Mouse (Mus musculus) ES-Bruce4 (cell line): Measurements from ENCODE around the gene Rab31.

Source experiments
- CTCF ChIP-seq: IDR thresholded peaks from one replicate; pipeline ENCODE4 v1.8.1; 2011; ENCODE audit warnings: low read depth, low read length
- POLR2A ChIP-seq: IDR thresholded peaks from one replicate; pipeline ENCODE4 v1.8.1; 2011; ENCODE audit warnings: low read length; ENCODE audit not compliant: insufficient read depth

- TF ChIP-seq POLR2A (no peak), CTCF (no peak)
Observed at GRCm38 (mm10) chr17:65608312-65608687, 164.3 kb downstream of the Rab31 start.
